Mouse (Mus musculus): ENCODE measurements around the gene Plvap. TPM values are rescaled to one million over a fixed set of nuclear protein-coding genes. Genes with fewer than 3 reads are reported as not detected.
A peak's percentile ranks its signal among the peaks of the same experiment; 100 is the strongest.
"Not testable (repeated sequence)": the region's sequence is repeated elsewhere in the genome, so short reads cannot be mapped to it uniquely, and the experiment has no call there.

The Plvap gene
- polyA plus RNA-seq, 1 experiment from 2014 or later = 6.5 TPM

- not testable (repeated sequence) for H3K4me3 ChIP-seq (ENCODE audit: low read depth, low read length); H3K27ac ChIP-seq (ENCODE audit: low read length); H3K4me1 ChIP-seq (ENCODE audit: control insufficient read depth, insufficient read depth, low read length); H3K36me3 ChIP-seq (ENCODE audit: control insufficient read depth, insufficient read depth, low read length); ATAC-seq; H3K9me3 ChIP-seq (replicated peaks; ENCODE audit: control insufficient read depth, low read length, poor library complexity, severe bottlenecking); H3K4me2 ChIP-seq (ENCODE audit: low read length); H3K9ac ChIP-seq (ENCODE audit: low read depth, low read length)
- 71% methylated on average over 5 of the region's 12 CpGs for WGBS
- peaks cover 13% of the 10 kb centered on the region for H3K27me3 ChIP-seq (ENCODE audit: control insufficient read depth, insufficient read depth, low read depth, low read length)
These were observed 19.3 kb upstream of the Plvap start for GRCm38 (mm10) chr8:71530735-71531467.

- Histone ChIP-seq H3K27me3 (ENCODE audit: control insufficient read depth, insufficient read depth, low read depth, low read length) (peaks cover 22% of the 10 kb centered on the region), H3K4me1 (ENCODE audit: control insufficient read depth, insufficient read depth, low read length) (peaks cover 3% of the 10 kb centered on the region; the same call in 1 of the 2 replicates), H3K9me3 (replicated peaks; ENCODE audit: control insufficient read depth, low read length, poor library complexity, severe bottlenecking) (no peaks in the 10 kb centered on the region), H3K4me2 (ENCODE audit: low read length) (no peak overlapping the region), H3K9ac (ENCODE audit: low read depth, low read length) (no peak overlapping the region), H3K27ac (ENCODE audit: low read length) (no peak overlapping the region), H3K36me3 (ENCODE audit: control insufficient read depth, insufficient read depth, low read length) (no peaks in the 10 kb centered on the region), H3K4me3 (ENCODE audit: low read depth, low read length) (no peak overlapping the region)
- 89% methylated on average over 11 of the region's 11 CpGs for WGBS
- no peak for ATAC-seq
These were observed 17.0 kb upstream of the Plvap start for GRCm38 (mm10) chr8:71528362-71529073.

GRCm38 (mm10) chr8:71527162-71527870, 15.8 kb upstream of the Plvap start:
- no peaks in the 10 kb centered on the region for H3K36me3 ChIP-seq (ENCODE audit: control insufficient read depth, insufficient read depth, low read length)
- H3K9ac ChIP-seq (ENCODE audit: low read depth, low read length) = no peak overlapping the region
- no peak overlapping the region for H3K4me2 ChIP-seq (ENCODE audit: low read length)
- no peak for ATAC-seq
- peaks cover 22% of the 10 kb centered on the region for H3K27me3 ChIP-seq (ENCODE audit: control insufficient read depth, insufficient read depth, low read depth, low read length)
- H3K4me1 ChIP-seq (ENCODE audit: control insufficient read depth, insufficient read depth, low read length) = peaks cover 3% of the 10 kb centered on the region; the same call in 1 of the 2 replicates
- no peak overlapping the region for H3K4me3 ChIP-seq (ENCODE audit: low read depth, low read length)
- H3K27ac ChIP-seq (ENCODE audit: low read length) = no peak overlapping the region; the same call in 1 of the 2 replicates
- 44% methylated on average over 3 of the region's 3 CpGs for WGBS
- no peaks in the 10 kb centered on the region for H3K9me3 ChIP-seq (replicated peaks; ENCODE audit: control insufficient read depth, low read length, poor library complexity, severe bottlenecking)

GRCm38 (mm10) chr8:71526272-71526671, 14.7 kb upstream of the Plvap start:
- 7% methylated on average over 6 of the region's 6 CpGs for WGBS
- no peak for ATAC-seq
- peaks cover 22% of the 10 kb centered on the region for H3K27me3 ChIP-seq (ENCODE audit: control insufficient read depth, insufficient read depth, low read depth, low read length)

GRCm38 (mm10) chr8:71525226-71526050, 13.9 kb upstream of the Plvap start, which contains the start of gene Ccdc194:
TSS of gene Ccdc194 (minus strand) at chr8:71525711.
- H3K4me2 ChIP-seq (ENCODE audit: low read length) = peak within 1 kb of the TSS; percentile 14; the same call in 1 of the 2 replicates
- H3K27me3 ChIP-seq (ENCODE audit: control insufficient read depth, insufficient read depth, low read depth, low read length) = peaks cover 22% of the 10 kb centered on the region

More at GRCm38 (mm10) chr8:71526272-71526671, 14.7 kb upstream of the Plvap start:
- no peak overlapping the region for H3K9ac ChIP-seq (ENCODE audit: low read depth, low read length)
- H3K36me3 ChIP-seq (ENCODE audit: control insufficient read depth, insufficient read depth, low read length) = no peaks in the 10 kb centered on the region
- peaks cover 3% of the 10 kb centered on the region; the same call in 1 of the 2 replicates for H3K4me1 ChIP-seq (ENCODE audit: control insufficient read depth, insufficient read depth, low read length)
- no peak overlapping the region for H3K27ac ChIP-seq (ENCODE audit: low read length)
- H3K9me3 ChIP-seq (replicated peaks; ENCODE audit: control insufficient read depth, low read length, poor library complexity, severe bottlenecking) = no peaks in the 10 kb centered on the region
- no peak overlapping the region for H3K4me3 ChIP-seq (ENCODE audit: low read depth, low read length)
- no peak overlapping the region for H3K4me2 ChIP-seq (ENCODE audit: low read length)

DNA sequence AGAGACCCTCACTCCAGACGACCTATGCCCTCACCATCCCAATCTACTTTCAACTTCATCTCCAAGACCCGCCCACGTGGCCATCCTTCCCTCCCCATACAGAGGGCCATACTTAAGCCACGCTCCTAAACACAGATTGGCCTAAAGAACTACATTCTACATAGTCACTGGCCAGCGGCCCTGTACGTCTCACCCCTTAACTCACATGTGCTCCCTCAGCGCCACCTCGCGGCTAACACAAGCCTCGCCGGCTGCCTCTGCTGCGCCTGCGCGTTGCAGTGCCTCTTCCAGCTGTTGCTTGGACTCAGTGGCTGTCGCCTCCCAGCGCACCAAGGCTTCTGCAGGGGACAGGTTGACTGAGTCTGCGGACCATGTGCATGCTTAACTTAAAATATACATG, 10.1 kb upstream of the Plvap start:
- peaks cover 17% of the 10 kb centered on the region for H3K27me3 ChIP-seq (ENCODE audit: control insufficient read depth, insufficient read depth, low read depth, low read length)
- ATAC-seq = peak; percentile 83
- WGBS = 2% methylated on average over 17 of the region's 17 CpGs
- no peak overlapping the region for H3K4me3 ChIP-seq (ENCODE audit: low read depth, low read length)
- H3K9ac ChIP-seq (ENCODE audit: low read depth, low read length) = no peak overlapping the region
- H3K4me1 ChIP-seq (ENCODE audit: control insufficient read depth, insufficient read depth, low read length) = peaks cover 3% of the 10 kb centered on the region; the same call in 1 of the 2 replicates
- H3K36me3 ChIP-seq (ENCODE audit: control insufficient read depth, insufficient read depth, low read length) = no peaks in the 10 kb centered on the region
- no peak overlapping the region for H3K27ac ChIP-seq (ENCODE audit: low read length)
- no peaks in the 10 kb centered on the region for H3K9me3 ChIP-seq (replicated peaks; ENCODE audit: control insufficient read depth, low read length, poor library complexity, severe bottlenecking)
- peak overlapping the region; percentile 30; the same call in 1 of the 2 replicates for H3K4me2 ChIP-seq (ENCODE audit: low read length)

More at GRCm38 (mm10) chr8:71525226-71526050, 13.9 kb upstream of the Plvap start, which contains the start of gene Ccdc194:
- ATAC-seq = no peak
- peaks cover 3% of the 10 kb centered on the region; the same call in 1 of the 2 replicates for H3K4me1 ChIP-seq (ENCODE audit: control insufficient read depth, insufficient read depth, low read length)
- WGBS = 8% methylated on average over 41 of the region's 46 CpGs
- H3K9me3 ChIP-seq (replicated peaks; ENCODE audit: control insufficient read depth, low read length, poor library complexity, severe bottlenecking) = no peaks in the 10 kb centered on the region
- no peak within 1 kb of the TSS for H3K4me3 ChIP-seq (ENCODE audit: low read depth, low read length)
- H3K36me3 ChIP-seq (ENCODE audit: control insufficient read depth, insufficient read depth, low read length) = no peaks in the 10 kb centered on the region
- no peak within 1 kb of the TSS for H3K9ac ChIP-seq (ENCODE audit: low read depth, low read length)
- no peak within 1 kb of the TSS for H3K27ac ChIP-seq (ENCODE audit: low read length)

- not testable (repeated sequence) for H3K4me3 ChIP-seq (ENCODE audit: low read depth, low read length); H3K36me3 ChIP-seq (ENCODE audit: control insufficient read depth, insufficient read depth, low read length); ATAC-seq; H3K4me1 ChIP-seq (ENCODE audit: control insufficient read depth, insufficient read depth, low read length); H3K27ac ChIP-seq (ENCODE audit: low read length); H3K9me3 ChIP-seq (replicated peaks; ENCODE audit: control insufficient read depth, low read length, poor library complexity, severe bottlenecking); H3K9ac ChIP-seq (ENCODE audit: low read depth, low read length); H3K4me2 ChIP-seq (ENCODE audit: low read length); H3K27me3 ChIP-seq (ENCODE audit: control insufficient read depth, insufficient read depth, low read depth, low read length)
- 45% methylated on average over 8 of the region's 10 CpGs for WGBS
These were observed 7.7 kb upstream of the Plvap start for GRCm38 (mm10) chr8:71519037-71519825.

GRCm38 (mm10) chr8:71516786-71517185, 5.2 kb upstream of the Plvap start:
- 23% methylated on average over 6 of the region's 6 CpGs for WGBS
- Histone ChIP-seq H3K27me3 (ENCODE audit: control insufficient read depth, insufficient read depth, low read depth, low read length) (no peaks in the 10 kb centered on the region), H3K9ac (ENCODE audit: low read depth, low read length) (no peak overlapping the region), H3K4me2 (ENCODE audit: low read length) (no peak overlapping the region), H3K4me1 (ENCODE audit: control insufficient read depth, insufficient read depth, low read length) (no peaks in the 10 kb centered on the region), H3K9me3 (replicated peaks; ENCODE audit: control insufficient read depth, low read length, poor library complexity, severe bottlenecking) (no peaks in the 10 kb centered on the region), H3K27ac (ENCODE audit: low read length) (no peak overlapping the region), H3K36me3 (ENCODE audit: control insufficient read depth, insufficient read depth, low read length) (no peaks in the 10 kb centered on the region), H3K4me3 (ENCODE audit: low read depth, low read length) (no peak overlapping the region)
- ATAC-seq = no peak

Data from midbrain, embryonic 16.5 days (tissue).